Mouse (Mus musculus) kidney, postnatal 4 days (tissue): ENCODE data around the gene Nlrp3.
A peak's percentile ranks its signal among the peaks of the same experiment; 100 is the strongest.
"Not testable (repeated sequence)": the region's sequence is repeated elsewhere in the genome, so short reads cannot be mapped to it uniquely, and the experiment has no call there.

Experiments used
- DNase-seq, 2 experiments: peaks; one replicate each; pipeline ENCODE4 v3.0.0; 2021; ENCODE audit warnings: mixed read lengths in 2 of 2

Gene Nlrp3

DNA sequence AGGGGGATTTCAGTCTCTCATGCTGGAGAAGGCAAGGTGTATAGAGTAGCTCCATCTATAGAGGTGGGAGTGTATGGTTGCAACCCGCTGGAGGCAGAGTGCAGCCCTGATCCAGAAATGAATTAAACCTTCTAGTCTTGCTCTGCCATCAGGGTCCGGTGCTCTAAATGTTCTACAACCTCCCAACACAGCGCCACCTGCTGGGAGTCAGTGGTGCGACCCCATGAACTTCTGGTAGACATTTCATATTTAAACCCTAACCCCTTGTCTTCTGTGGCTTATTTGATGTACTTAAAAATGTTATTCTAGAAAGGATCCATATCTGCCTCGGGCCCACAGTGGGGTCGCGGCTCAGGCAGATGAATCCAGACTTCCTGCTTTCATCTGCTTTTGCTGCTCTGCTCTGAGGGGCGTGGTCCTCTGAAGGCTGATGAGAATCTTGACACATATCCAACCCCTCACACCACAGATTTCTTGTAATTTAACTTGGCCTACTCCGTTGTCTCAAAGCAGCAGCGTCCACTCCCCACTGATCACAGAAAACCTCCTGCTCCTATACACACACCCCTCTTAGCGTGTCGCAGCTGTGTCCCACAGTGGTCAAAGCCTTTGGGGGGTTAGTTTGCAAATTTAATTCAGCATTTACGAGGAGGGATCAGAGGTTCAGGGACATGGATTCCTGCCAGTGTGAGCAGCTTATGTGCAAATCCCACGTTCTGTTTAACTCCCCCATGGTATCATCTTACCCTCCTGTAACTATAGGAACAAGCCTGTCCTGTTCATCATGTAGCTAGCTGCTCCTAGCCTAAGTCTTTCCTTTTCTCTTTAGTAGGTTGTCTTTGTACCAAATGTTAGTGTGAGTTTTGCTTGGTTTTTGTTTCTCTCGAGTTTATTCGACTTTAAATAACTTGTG lies 3.9 kb upstream of the Nlrp3 start:
- DNase-seq: peak; percentile 73 to 74

DNA sequence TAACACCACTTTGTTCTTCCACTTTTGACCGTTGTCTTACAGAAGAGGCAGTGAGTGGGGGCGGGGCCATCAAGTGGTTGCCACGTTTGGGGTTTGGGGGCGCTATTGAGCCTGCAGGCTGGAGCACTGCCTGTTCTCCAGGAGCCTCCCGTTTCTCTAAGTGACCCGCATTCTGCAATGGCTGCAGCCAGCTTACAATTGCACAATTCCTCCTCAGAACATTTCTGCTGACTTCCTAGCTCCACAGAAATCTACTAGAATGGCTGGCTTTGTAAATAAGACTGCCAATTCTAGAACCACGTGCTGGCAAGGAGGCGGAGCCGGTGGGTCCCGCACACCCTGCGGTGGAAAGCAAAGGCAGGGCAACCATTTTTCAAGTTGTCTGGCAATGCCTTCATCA lies 3.0 kb upstream of the Nlrp3 start:
- DNase-seq: peak; percentile 78 to 82

DNA sequence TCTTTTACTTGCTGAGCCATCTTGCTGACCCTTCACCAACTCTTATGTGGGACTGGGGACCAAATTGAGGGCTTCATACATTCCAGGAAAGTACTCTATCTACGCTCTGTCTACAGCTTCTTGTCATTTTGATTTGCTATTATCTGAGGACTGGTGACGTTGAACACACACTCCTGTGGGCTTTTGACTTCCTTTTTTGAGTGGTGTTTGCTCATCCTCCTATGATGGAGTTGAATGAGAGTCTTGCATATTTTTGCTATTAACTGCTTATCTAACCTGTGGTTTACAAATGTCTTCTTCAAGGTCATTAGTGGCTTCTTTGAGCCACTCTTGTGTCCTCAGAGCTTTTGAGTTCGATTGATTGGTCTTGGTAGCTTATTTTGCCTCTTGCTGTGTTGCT lies 1.2 kb upstream of the Nlrp3 start:
- no peak for DNase-seq

DNA sequence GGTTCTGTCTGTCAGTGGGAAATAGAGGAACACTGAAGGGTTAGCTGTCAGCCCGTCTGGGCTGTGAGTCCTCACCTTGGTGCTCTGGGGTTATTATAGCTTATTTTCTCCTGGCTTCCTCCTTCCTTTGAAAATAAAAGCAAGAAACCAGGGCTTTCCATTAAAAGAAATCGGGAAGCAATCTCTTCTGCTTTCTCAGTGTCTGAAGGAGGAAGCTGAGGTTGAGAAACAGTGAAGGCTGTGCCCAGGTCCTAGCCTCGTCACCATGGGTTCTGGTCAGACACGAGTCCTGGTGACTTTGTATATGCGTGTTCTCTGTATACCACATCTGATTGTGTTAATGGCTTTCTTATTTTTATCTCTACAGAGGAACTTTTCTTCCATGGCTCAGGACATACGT lies 1.1 kb downstream of the Nlrp3 start:
- no peak for DNase-seq

DNA sequence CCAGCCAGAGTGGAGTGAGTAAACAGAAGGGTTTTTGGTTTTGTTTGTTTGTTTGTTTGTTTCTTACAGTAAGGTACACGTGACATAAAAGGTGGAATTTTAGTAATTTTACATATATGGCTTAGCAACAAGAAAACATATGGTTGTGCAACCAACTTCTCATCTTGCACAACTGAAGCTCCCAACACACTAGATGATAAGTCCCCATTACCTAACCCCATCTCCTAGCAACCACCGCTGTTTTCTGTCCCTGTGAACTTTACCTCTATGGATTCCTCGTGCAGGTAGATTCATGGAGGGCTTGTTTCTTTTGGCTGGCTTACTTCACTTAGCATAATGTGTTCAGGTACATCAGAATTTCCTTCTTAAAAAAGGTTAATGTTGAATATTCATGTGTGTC lies 2.0 kb downstream of the Nlrp3 start:
- DNase-seq: no peak

DNA sequence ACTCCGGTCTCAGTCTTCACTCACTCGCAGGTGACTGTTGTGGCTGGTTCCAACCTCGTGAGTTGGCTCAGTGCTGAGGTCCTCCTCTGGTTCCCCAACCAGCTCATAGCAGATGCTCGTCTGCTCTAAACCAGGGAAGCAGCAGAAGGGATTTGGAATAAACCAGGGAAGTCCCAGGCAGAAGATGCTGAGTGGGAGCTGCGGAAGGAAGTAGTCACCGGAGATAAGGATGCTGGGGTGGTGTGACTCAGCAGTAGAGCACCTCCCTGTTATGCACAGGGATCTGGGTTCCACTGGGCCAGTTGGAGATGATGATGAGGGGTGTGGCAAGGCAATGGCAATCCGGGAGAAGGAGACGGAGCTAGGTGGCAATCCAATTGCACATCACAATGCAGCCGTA lies 2.6 kb downstream of the Nlrp3 start:
- no peak for DNase-seq

DNA sequence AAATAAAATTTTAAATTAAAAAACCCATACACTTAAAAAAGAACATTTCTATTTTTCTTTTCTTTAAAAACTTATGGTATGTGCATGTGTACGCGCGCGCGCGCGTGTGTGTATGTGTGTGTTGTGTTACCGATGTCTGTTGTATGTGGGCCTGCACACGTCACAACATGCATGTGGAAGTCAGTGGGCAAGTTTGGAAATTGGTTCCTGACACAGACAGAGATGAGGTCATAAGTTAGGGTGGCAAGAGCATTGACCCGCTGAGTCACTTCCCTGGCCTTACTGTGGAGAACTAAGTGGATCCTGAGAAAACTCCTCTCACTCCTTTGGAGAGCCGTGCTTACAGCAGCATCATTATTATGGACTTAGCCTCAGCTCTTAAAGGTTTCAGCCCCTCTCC lies 12.8 kb downstream of the Nlrp3 start:
- DNase-seq: no peak

DNA sequence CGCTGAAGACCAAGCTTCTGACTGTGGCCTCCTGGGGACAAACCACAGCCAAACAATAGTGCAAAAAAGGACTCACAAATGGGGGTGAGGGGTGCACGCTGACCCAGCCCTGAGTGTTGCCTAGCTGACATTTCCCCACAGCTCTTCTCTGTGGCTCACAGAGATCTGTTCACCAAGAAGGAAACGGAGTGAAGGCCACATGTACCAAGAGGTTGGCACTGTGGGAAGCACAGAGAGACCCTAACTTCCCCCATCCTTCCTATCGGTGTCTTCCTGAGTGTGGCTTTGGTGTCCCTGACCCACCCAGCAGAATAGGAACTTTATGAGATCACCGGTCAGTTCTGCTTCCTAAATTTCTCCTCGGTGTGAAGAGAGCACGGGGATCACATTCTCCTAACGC lies 13.2 kb downstream of the Nlrp3 start:
- no peak for DNase-seq

DNA sequence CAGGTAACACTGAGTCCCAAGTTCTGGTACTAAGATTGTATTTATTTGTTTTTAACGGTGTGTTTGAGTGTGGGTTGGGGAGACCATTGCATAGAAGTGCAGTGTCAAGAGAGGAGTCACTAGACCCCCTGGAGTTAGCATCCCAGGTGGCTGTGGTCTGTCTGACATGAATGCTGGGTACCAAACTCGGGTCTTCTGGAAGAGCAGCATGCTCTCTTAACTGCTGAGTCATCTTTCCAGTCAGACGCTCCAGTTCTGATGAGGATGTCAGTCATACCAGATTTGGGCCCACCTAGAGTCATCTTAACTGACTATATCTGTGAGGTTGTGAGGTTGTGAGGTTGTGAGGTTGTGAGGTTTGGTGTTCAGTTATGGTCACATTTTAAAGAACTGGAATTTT lies 19.5 kb downstream of the Nlrp3 start:
- no peak for DNase-seq

DNA sequence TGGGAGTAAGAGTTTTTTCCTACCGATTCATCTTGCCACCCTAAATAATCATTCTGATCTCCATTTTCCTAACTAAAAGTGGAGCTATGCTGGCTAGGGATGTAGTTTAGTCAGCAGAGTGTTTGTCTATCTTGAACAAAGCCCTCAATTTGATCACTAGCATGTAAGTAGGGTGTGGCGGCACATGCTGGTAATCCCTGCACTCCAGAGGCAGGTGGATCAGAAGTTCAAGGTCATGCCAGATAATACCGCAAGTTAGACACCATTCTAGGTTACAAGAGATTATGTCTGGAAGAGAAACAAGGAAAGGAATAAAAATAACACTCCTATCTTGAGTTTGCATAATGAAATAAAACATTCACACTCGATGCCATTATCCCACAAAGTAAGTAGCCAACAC lies 21.0 kb downstream of the Nlrp3 start:
- no peak for DNase-seq

DNA sequence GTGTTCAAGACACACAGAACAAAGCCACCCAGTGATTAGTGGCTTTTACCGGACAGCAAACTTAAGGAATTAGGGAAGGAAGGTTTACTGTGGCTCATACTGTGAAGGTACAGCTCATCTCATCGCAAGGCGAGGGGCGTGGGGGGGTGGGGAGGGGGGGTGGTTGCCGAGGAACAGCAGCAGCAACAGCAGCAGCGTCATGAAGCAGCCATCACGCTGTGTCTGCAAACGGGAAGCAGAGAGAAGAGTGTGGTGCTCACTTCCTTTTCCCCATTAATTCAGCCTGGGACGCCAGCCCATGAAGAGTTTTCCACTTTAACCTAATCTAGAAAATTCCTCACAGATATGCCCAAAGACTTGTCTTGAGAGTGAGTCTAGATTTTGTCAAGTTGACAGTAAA lies 21.5 kb downstream of the Nlrp3 start:
- DNase-seq: no peak

DNA sequence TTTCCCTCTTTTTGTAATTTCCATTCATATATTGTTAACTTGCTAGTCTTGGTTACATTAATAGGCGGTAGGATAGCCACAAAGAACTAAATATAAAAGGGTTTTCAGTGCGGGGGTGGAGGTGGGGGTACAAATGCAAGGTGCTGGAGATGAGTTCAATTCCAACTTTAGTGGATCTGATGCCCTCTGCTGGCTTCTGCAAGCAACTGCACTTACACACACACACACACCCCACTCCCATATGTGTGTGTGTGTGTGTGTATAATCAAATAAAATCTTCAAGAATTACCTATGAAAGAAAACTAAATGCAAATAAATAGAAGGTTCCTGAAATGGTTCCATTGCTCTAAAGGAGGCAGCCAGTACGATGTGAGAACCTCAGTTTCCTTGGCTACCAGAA lies 27.9 kb downstream of the Nlrp3 start:
- peak; percentile 14 to 19 for DNase-seq

DNA sequence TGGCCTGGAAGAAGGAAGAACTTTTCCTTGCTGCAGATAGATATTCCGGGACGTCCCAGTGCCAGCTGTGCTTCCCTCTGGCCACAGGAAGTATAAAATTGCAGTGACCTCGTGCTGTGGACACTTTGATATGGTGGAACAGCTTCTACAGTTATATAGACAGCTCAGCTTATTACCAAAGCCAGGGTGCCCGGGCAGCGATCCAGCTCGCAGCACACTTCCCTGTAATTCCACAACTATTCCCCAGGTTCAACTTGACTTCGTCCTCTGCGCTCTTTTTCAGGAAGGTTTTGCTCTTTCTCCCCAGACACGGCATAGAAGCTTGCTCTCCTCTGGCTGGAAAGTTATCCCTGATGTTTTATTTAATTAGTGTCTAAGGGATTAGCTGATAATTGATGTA lies 34.4 kb downstream of the Nlrp3 start:
- DNase-seq: peak in 1 of 2 experiments; percentile 22

DNA sequence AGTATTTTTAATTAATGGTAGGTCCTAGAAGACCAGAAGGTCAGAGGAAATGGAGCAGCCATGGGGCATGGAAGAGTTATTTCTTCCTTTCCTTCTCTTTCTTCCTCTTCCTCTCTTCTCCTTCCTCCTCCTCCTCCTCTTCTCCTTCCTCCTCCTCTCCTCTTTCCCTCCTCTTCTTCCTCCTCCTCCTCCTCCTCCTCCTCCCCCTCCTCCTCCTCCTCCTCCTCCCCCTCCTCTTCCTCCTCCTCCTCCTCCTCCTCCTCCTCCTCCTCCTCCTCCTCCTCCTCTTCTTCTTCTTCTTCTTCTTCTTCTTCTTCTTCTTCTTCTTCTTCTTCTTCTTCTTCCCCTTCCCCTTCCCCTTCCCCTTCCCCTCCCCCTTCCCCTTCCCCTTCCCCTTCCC lies 34.8 kb downstream of the Nlrp3 start, which contains the start of gene Olfr222:
Olfr222 (minus strand) TSS at position 101 of the 400 bp plus-strand sequence.
- not testable (repeated sequence) for DNase-seq

DNA sequence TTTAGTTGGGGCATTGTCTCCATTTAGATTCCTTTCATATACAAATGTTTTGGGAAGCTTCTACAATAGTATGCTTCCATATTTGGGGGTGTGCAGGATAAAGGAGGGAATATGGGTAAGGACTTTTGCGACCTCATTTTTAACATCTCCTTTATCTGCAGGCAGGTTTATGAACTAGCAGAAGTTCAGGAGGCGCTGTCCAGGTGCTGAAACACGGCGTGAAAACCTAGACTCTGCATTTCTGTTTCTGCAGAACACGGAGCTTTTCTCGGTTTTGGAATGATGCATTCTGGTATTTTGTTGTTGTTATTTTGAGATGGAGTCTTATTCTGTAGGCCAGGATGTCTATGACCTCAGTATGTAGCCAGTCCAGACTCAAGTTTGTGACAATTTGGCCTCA lies 43.2 kb downstream of the Nlrp3 start:
- DNase-seq: peak; percentile 74 to 77

DNA sequence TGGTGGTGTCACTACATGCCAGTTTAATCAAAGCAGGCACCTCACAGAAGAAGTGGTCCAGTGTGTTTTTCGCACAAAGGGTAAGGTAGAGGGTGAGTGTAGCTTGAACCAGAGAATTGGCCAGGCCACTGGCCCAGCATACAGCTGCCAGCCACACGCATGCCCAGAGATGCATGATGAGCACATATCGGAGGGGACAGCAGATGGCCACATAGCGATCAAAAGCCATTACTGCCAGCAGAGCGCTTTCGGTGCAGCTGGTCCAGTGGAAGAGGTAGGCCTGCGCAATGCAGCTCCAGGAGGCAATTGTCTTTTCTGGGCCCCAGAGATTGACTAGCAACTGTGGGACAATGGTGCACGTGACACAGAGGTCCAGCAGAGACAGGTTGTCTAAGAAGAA lies 48.1 kb downstream of the Nlrp3 start:
- DNase-seq: no peak

DNA sequence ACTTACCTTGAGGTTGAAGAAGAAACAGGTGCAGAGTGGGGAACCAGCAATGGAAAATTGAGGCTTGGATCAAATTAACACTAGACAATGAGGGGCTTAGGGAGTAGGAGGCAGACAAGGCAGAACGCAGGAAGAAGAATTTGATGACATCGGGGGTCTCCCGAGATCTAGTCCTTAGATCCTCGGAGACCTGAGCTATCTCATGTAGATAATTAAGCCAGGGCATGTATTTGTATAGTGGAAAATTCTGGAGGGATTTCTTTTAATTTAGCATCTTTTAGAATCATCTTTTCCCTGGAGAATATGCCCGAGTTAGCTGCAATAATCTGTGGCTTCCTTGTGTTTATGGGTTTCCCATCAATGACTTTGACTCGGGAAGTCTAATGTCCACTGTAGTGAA lies 51.8 kb downstream of the Nlrp3 start, which contains the start of gene Olfr223:
Olfr223 (minus strand) TSS at position 101 of the 400 bp plus-strand sequence.
- no peak for DNase-seq

DNA sequence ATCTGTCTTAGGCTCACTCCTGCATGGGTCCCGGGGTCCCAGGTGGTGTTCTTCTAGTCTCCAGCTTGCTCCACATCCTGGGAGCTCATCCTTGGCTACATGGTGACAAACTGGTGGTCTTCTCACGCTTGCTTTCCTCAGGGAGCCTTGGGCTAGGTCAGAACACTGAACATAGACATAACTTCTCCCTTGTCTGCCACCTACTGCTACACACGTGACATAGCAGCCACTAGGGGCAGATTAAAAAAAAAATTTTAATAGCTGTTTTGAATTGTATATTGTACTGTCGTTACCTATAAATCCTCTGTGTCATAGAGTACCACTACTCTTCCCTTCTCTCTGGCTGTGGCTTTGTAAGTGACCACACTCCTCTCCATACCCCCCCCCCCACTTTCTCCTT lies 54.7 kb downstream of the Nlrp3 start:
- DNase-seq: no peak

DNA sequence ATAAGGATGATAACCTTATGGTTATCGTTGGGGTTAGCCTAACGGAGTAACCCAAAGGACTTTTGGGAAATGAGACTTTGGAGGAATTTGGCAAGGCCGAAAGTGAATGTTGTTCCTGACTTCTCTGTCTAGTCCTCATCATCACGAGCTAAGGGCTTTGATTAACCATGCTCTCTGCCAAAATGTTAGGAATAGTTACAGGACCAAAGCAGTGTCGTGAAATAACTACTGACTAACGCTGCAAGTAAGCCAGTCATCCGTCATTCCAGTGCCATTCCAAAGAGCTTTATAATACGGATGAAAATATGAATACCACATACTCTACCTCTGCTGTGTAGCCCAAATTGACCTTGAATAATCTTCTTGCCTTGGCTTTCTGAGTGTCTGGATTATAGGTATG lies 55.6 kb downstream of the Nlrp3 start:
- no peak for DNase-seq

DNA sequence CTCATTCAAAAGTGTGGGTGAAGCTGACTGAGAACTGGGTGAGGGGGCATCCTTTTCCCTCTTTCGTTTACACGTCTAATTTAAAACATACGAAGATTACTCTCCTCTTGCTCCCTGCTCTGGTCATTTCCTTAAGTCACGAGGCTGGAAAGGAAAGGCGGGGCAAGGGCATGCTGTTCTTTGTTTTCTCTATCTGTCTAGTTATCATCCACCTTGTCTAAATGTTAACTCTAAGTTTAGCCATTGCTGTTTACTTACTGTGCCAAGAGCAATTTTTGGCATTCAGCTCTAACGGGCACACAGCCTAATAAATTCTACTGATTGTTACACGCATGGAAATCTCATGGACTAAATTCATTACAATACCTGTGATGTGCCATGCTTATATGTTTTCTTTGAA lies 57.8 kb downstream of the Nlrp3 start:
- no peak for DNase-seq

DNA sequence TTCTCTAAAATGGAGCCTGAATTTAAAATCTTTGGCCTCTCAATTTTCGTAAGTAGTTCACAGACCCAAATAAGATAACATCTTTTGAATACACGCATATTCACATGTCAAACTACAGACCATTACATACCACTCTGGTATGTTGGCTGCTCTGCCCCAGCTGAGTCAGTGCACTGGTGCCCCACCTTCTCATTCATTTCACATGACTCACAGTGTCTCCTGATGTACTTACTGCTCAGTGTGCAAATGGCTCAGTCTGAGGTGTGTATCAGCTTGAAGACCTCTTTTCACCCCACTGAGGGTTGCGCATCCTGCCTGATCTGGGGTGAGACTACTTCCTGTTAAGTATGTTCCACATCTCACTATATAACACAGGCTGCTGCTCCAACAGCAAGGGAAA lies 59.5 kb downstream of the Nlrp3 start:
- no peak for DNase-seq

DNA sequence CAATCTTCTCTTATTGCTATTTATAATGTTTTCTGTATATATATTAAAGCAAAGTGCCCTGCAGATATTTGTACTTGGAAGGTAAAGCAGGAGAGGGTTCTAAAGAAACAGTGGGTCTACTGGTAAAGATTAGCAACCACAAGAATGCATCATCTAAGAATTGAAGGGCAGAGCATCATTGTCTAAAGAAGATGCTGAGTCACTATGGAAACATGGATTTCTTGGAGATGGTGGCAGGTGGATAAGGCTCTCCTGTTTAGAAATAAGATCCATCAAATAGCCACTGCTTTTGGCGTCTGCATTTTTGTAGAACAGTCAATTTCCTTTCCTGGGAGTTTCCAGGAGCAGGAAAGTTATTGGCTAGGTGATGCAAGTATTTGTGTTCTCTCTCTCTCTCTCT lies 60.9 kb downstream of the Nlrp3 start:
- no peak for DNase-seq

DNA sequence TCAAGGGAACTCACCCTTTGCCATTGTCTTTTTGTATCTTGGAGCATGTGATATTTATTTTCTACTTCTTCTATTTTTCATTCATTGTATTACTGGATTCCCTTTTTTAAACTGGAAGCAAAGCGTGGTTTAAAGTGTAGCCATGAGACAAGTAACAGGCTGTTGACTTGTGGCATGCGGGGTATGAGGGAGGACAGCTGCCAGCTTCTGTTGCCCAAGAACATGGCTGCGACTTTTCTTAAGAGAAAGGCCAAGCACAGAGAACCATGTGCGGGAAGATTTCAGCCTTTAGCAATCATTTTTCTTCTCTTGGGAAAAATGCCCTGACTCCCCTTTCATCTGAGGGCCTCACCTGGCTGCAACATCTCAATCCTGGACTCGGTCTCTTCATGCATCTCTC lies 70.3 kb downstream of the Nlrp3 start:
- DNase-seq: no peak

DNA sequence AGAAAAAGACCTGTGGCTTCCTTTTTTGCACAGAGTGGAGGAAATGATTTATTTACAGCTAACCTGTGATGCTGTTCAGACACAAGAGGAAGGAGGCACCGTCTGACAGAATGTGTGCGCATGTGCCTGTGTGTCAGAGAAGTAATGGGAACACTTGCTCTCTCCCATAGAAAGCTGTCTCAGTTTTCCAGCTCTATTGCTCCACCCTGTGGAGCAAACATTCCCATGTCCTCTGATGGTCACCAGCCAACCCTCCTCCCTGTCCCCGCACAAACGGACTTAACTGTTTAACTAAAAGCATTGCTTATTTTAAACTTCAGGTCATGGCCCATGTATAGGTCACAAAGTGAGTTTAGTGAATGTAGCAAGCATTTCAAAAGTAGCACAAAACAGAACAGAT lies 72.8 kb downstream of the Nlrp3 start:
- peak; percentile 41 to 54 for DNase-seq
